Mouse (Mus musculus) layer of hippocampus, postnatal 25 days (tissue): ENCODE data around the gene Cox10. TPM values are rescaled to one million over a fixed set of nuclear protein-coding genes. Genes with fewer than 3 reads are reported as not detected.

ENCODE experiments used
- DNase-seq, 2 experiments: peaks; one replicate each; pipeline ENCODE4 v3.0.0; 2022; ENCODE audit warnings: mixed read lengths in 2 of 2, low spot score in 1 of 2; ENCODE audit errors: extremely low spot score in 1 of 2
- total RNA-seq, 2 experiments: library from RNA; stranded (reverse); gene quantifications; 2 replicates each; pipeline ENCODE4 v1.2.3; 2021

Cox10 gene
- total RNA-seq, 2 experiments from 2014 or later, result 22.2 to 23.1 TPM

- no peak for DNase-seq
These were observed 27.9 kb downstream of the Cox10 start for GRCm38 (mm10) chr11:64051195-64051968.

GRCm38 (mm10) chr11:64047432-64047831 lies 31.8 kb downstream of the Cox10 start:
- no peak for DNase-seq

- no peak for DNase-seq
These were observed 34.2 kb downstream of the Cox10 start for GRCm38 (mm10) chr11:64045041-64045440.

GRCm38 (mm10) chr11:64044024-64044423 lies 35.2 kb downstream of the Cox10 start:
- no peak for DNase-seq

- no peak for DNase-seq
These were observed 38.0 kb downstream of the Cox10 start for GRCm38 (mm10) chr11:64041281-64041680.

- DNase-seq, result no peak
These were observed 39.7 kb downstream of the Cox10 start for GRCm38 (mm10) chr11:64039600-64039999.

- DNase-seq, result no peak
These were observed 41.7 kb downstream of the Cox10 start for GRCm38 (mm10) chr11:64037471-64038125.

- DNase-seq, result no peak
These were observed 43.0 kb downstream of the Cox10 start for GRCm38 (mm10) chr11:64036306-64036705.

- DNase-seq, result no peak
These were observed 43.6 kb downstream of the Cox10 start for GRCm38 (mm10) chr11:64035709-64036108.

GRCm38 (mm10) chr11:64034686-64035085 lies 44.6 kb downstream of the Cox10 start:
- DNase-seq, result no peak

GRCm38 (mm10) chr11:64027423-64027822 lies 51.8 kb downstream of the Cox10 start:
- DNase-seq, result no peak

GRCm38 (mm10) chr11:64025843-64026242 lies 53.4 kb downstream of the Cox10 start:
- no peak for DNase-seq

GRCm38 (mm10) chr11:64024575-64024974 lies 54.7 kb downstream of the Cox10 start:
- no peak for DNase-seq

GRCm38 (mm10) chr11:64023380-64023981 lies 55.8 kb downstream of the Cox10 start:
- no peak for DNase-seq

GRCm38 (mm10) chr11:64022403-64023047 lies 56.7 kb downstream of the Cox10 start:
- DNase-seq, result no peak

- DNase-seq, result no peak
These were observed 60.0 kb downstream of the Cox10 start for GRCm38 (mm10) chr11:64019235-64019634.

GRCm38 (mm10) chr11:64018165-64018564 lies 61.1 kb downstream of the Cox10 start:
- DNase-seq, result no peak

- DNase-seq, result no peak
These were observed 64.0 kb downstream of the Cox10 start for GRCm38 (mm10) chr11:64015309-64015708.

- no peak for DNase-seq
These were observed 68.4 kb downstream of the Cox10 start for GRCm38 (mm10) chr11:64010724-64011496.

GRCm38 (mm10) chr11:64004152-64004551 lies 75.1 kb downstream of the Cox10 start:
- DNase-seq, result no peak
